30 mouse cellular contexts compared by ENCODE assay signal in genomic region chr1:132135631-132136030, GRCm38 (mm10). TPM values are rescaled to one million over a fixed set of nuclear protein-coding genes. Genes with fewer than 3 reads are reported as not detected.
DNase-seq lines count a peak whose midpoint lies in the region; ATAC-seq and TF ChIP-seq lines count a peak whose summit lies in the region.
"Had no signal": no experiment of that assay in that cellular context is flagged by ENCODE, and none has a peak within 500 bp of the region (broad histone marks: within the 10 kb centered on the region; RNA-seq: fewer than 3 reads in every experiment).

No protein-coding gene starts in this region.

- H3K9me3 ChIP-seq in heart, embryonic 12.5 days (replicated peaks) = peaks cover 6% of the 10 kb centered on the region; the same call in 1 of the 2 replicates
- H3K9me3 ChIP-seq: embryonic facial prominence, embryonic 13.5 days; embryonic facial prominence, embryonic 15.5 days; forebrain, embryonic 12.5 days had no signal

- ATAC-seq in heart, embryonic 12.5 days (ENCODE audit: insufficient number of reproducible peaks, low FRiP score) = no peak
- ATAC-seq in cerebellum, adult (ENCODE audit: insufficient number of reproducible peaks, low FRiP score, low TSS enrichment) = no peak
- no peak for ATAC-seq in megakaryocyte-erythroid progenitor cell, adult 5-6 weeks (replicated peaks; ENCODE audit: low FRiP score, low TSS enrichment, poor library complexity, severe bottlenecking)
- ATAC-seq: CD4-positive, CD25-positive, alpha-beta regulatory T cell, adult 4 months; forebrain, embryonic 14.5 days; forebrain, embryonic 16.5 days; Patski had no signal

- H3K4me2 ChIP-seq in heart, embryonic 12.5 days = no peak overlapping the region
- H3K4me2 ChIP-seq: embryonic facial prominence, embryonic 13.5 days; embryonic facial prominence, embryonic 15.5 days; forebrain, embryonic 12.5 days had no signal

- TF ChIP-seq POLR2A in bone marrow macrophage, adult 2 months (IDR thresholded peaks at IDR 0.05; ENCODE audit: borderline replicate concordance, low read depth, low read length) = no peak

- H3K27me3 ChIP-seq in heart, embryonic 12.5 days (replicated peaks) = no peaks in the 10 kb centered on the region
- H3K27me3 ChIP-seq: Patski had no signal

- WGBS in heart, embryonic 12.5 days = 64% methylated on average over 7 of the region's 7 CpGs

- peaks cover 54% of the 10 kb centered on the region for H3K4me1 ChIP-seq in heart, embryonic 12.5 days (replicated peaks)
- peaks cover 38% of the 10 kb centered on the region for H3K4me1 ChIP-seq in bone marrow macrophage, adult 2 months (ENCODE audit: control insufficient read depth, insufficient read depth, low read length)

- intact Hi-C loops in heart, postnatal 10 days (cut with DNase I) = no loop called here
- intact Hi-C loops in heart, postnatal 36 days (cut with DNase I) = no loop called here

- H3K27ac ChIP-seq in heart, embryonic 12.5 days (ENCODE audit: poor library complexity, severe bottlenecking) = 0 out of 2 replicates have a peak overlapping the region, but pooled peaks have one; percentile 19
- peak overlapping the region; percentile 72 for H3K27ac ChIP-seq in bone marrow macrophage, adult 2 months (ENCODE audit: insufficient read depth, low read depth, low read length)
- H3K27ac ChIP-seq: embryonic facial prominence, embryonic 13.5 days; embryonic facial prominence, embryonic 15.5 days; forebrain, embryonic 10.5 days; forebrain, embryonic 12.5 days had no signal

- DNase-seq in heart, adult 11 months = peak; percentile 91
- no peak for DNase-seq in heart, postnatal 10 days
- DNase-seq in heart, postnatal 36 days = no peak
- DNase-seq: adrenal gland, adult 2 months; adrenal gland, postnatal 10 days; adrenal gland, postnatal 25 days; B cell, adult 2 months; cerebellum, adult 11 months; cerebellum, adult 18-20 months; cerebellum, adult 8-10 months; cerebellum, adult 9-11 months; cerebellum, postnatal 14 days; cerebellum, postnatal 36 days; embryo, embryonic 11 days had no signal

- no peak for TF ChIP-seq CTCF in bone marrow macrophage, adult 2 months (IDR thresholded peaks at IDR 0.05; ENCODE audit: low read depth, low read length)

- no peaks in the 10 kb centered on the region for H3K36me3 ChIP-seq in heart, embryonic 12.5 days
- H3K36me3 ChIP-seq: embryonic facial prominence, embryonic 13.5 days; embryonic facial prominence, embryonic 15.5 days; forebrain, embryonic 10.5 days; forebrain, embryonic 12.5 days had no signal

- H3K4me3 ChIP-seq in heart, embryonic 12.5 days = no peak overlapping the region
- peak overlapping the region; percentile 5 for H3K4me3 ChIP-seq in bone marrow macrophage, adult 2 months (ENCODE audit: insufficient read depth, low read length)
- H3K4me3 ChIP-seq: embryonic facial prominence, embryonic 13.5 days; embryonic facial prominence, embryonic 15.5 days; erythroblast, embryonic 14.5 days; forebrain, embryonic 10.5 days; forebrain, embryonic 12.5 days had no signal

- no peak overlapping the region for H3K9ac ChIP-seq in heart, embryonic 12.5 days
- H3K9ac ChIP-seq: embryonic facial prominence, embryonic 13.5 days; embryonic facial prominence, embryonic 15.5 days; forebrain, embryonic 12.5 days had no signal

RNA-seq across cellular contexts. Expression of gene Cdk18, which starts 3.9 kb away (rescaled TPM):
- 10 to 100 TPM in 1 of 2 experiments, 1 to 10 TPM in 1; 7.6 to 10.4 TPM for total RNA-seq in heart, postnatal 10 days (2021)
- polyA plus RNA-seq in heart, embryonic 12.5 days (2016; fragmentation: Nextera tagmentation; extraction: Ambion mirVana) = 3.7 and 4.8 TPM in 2 replicates
- 10 to 100 TPM; 16.5 to 17.9 TPM for total RNA-seq in heart, postnatal 36 days (2021)
- 56.1 and 65.3 TPM in 2 replicates for polyA plus RNA-seq in bone marrow macrophage, adult 2 months (2012; ENCODE audit: insufficient read depth, insufficient read length, missing spikeins)
- 0.42 TPM in 1 of 2 replicates, not detected in the other for total RNA-seq in megakaryocyte-erythroid progenitor cell, adult 5-6 weeks (2014; fragmentation: Nextera tagmentation)
- total RNA-seq in megakaryocyte-erythroid progenitor cell, adult 5-6 weeks (2017) = 0.46 TPM in 1 of 2 replicates, not detected in the other
- polyA plus RNA-seq: CD4-positive, CD25-positive, alpha-beta regulatory T cell, adult 4 months; erythroblast, embryonic 14.5 days had no signal

RNA-seq across cellular contexts. Expression of gene Lemd1, which starts 55.6 kb away (rescaled TPM):
- not detected for total RNA-seq in heart, postnatal 10 days (2021)
- not detected in 2 replicates for polyA plus RNA-seq in heart, embryonic 12.5 days (2016; fragmentation: Nextera tagmentation; extraction: Ambion mirVana)
- total RNA-seq in heart, postnatal 36 days (2021) = not detected
- not detected in 2 replicates for polyA plus RNA-seq in bone marrow macrophage, adult 2 months (2012; ENCODE audit: insufficient read depth, insufficient read length, missing spikeins)
- total RNA-seq in megakaryocyte-erythroid progenitor cell, adult 5-6 weeks (2014; fragmentation: Nextera tagmentation) = not detected in 2 replicates
- not detected in 2 replicates for total RNA-seq in megakaryocyte-erythroid progenitor cell, adult 5-6 weeks (2017)
- total RNA-seq: adrenal gland, postnatal 25 days; CH12.LX; common myeloid progenitor, adult 5-6 weeks; MEL had no signal
- polyA plus RNA-seq: CD4-positive, CD25-positive, alpha-beta regulatory T cell, adult 4 months; erythroblast, embryonic 14.5 days had no signal

RNA-seq across cellular contexts. Expression of gene AC124108.1, which starts 55.6 kb away (rescaled TPM):
- total RNA-seq in heart, postnatal 10 days (2021) = not detected
- polyA plus RNA-seq in heart, embryonic 12.5 days (2016; fragmentation: Nextera tagmentation; extraction: Ambion mirVana) = not detected in 2 replicates
- not detected for total RNA-seq in heart, postnatal 36 days (2021)
- not detected in 2 replicates for polyA plus RNA-seq in bone marrow macrophage, adult 2 months (2012; ENCODE audit: insufficient read depth, insufficient read length, missing spikeins)
- total RNA-seq in megakaryocyte-erythroid progenitor cell, adult 5-6 weeks (2014; fragmentation: Nextera tagmentation) = not detected in 2 replicates
- not detected in 2 replicates for total RNA-seq in megakaryocyte-erythroid progenitor cell, adult 5-6 weeks (2017)
- total RNA-seq: adrenal gland, postnatal 25 days; CH12.LX; common myeloid progenitor, adult 5-6 weeks; MEL had no signal
- polyA plus RNA-seq: CD4-positive, CD25-positive, alpha-beta regulatory T cell, adult 4 months; erythroblast, embryonic 14.5 days had no signal

Comparison
In these comparisons a context has a peak if more than half of its experiments do, and no peak if none do; other contexts are left out.
1. RNA of gene Cdk18, which starts 3.9 kb away (total RNA-seq): 16.5 to 17.9 TPM in heart, postnatal 36 days and 7.6 to 10.4 TPM in heart, postnatal 10 days; 0.42 to 0.46 TPM in megakaryocyte-erythroid progenitor cell, adult 5-6 weeks; every median in the first group is over 4 times any median in the second.